ENCODE assay signal across 16 mouse cellular contexts in the genomic region with DNA sequence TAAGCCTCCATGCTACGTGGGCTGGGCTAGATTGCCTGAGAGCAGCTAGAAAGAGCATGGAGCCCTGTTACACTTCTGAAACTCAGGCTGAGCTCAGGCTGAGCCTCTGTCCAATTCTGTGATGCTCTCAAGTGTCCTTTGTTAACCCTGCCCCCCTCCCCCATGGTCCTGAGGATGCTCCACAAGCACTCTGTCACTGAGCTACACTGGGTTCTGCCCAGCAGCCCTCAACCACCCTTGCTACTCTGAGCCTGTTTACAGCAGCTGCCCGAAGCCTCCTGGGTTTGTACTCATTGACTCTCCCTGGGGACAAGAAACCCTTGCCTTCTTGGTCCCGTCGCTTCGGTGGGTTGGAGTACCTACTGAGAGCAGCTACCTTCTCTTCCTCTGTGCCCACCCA.
DNase-seq lines count a peak whose midpoint lies in the region; ATAC-seq lines count a peak whose summit lies in the region.
"Had no signal": no experiment of that assay in that cellular context is flagged by ENCODE, and none has a peak within 500 bp of the region (broad histone marks: within the 10 kb centered on the region; RNA-seq: fewer than 3 reads in every experiment).

No protein-coding gene starts in this region.

- H3K4me3 ChIP-seq in neural tube, embryonic 11.5 days (ENCODE audit: low read depth, low read length) = no peak overlapping the region
- H3K4me3 ChIP-seq in forebrain, embryonic 14.5 days (ENCODE audit: low read depth, low read length) = no peak overlapping the region
- H3K4me3 ChIP-seq in midbrain, embryonic 12.5 days = no peak overlapping the region
- H3K4me3 ChIP-seq in liver, embryonic 12.5 days = no peak overlapping the region
- H3K4me3 ChIP-seq: liver, embryonic 13.5 days had no signal

- no peak overlapping the region for H3K4me2 ChIP-seq in neural tube, embryonic 11.5 days (ENCODE audit: low read depth)
- 0 out of 2 replicates have a peak overlapping the region, but pooled peaks have one; percentile 8 for H3K4me2 ChIP-seq in forebrain, embryonic 14.5 days (ENCODE audit: low read length)
- H3K4me2 ChIP-seq in midbrain, embryonic 12.5 days (replicated peaks) = no peak overlapping the region
- no peak overlapping the region for H3K4me2 ChIP-seq in liver, embryonic 12.5 days
- H3K4me2 ChIP-seq: liver, embryonic 13.5 days had no signal

- no peaks in the 10 kb centered on the region for H3K27me3 ChIP-seq in neural tube, embryonic 11.5 days (ENCODE audit: control insufficient read depth, insufficient read depth, low read length)
- H3K27me3 ChIP-seq in forebrain, embryonic 14.5 days (replicated peaks; ENCODE audit: control insufficient read depth, insufficient read depth, low read length) = no peaks in the 10 kb centered on the region
- no peaks in the 10 kb centered on the region for H3K27me3 ChIP-seq in midbrain, embryonic 12.5 days
- peaks cover 7% of the 10 kb centered on the region; the same call in 1 of the 2 replicates for H3K27me3 ChIP-seq in liver, embryonic 12.5 days (replicated peaks)
- H3K27me3 ChIP-seq: liver, embryonic 13.5 days had no signal

- 0 out of 2 replicates have a peak overlapping the region, but pooled peaks have one; percentile 9 for H3K27ac ChIP-seq in neural tube, embryonic 11.5 days (ENCODE audit: low read depth, low read length)
- peak overlapping the region; percentile 76; the same call in 1 of the 2 replicates for H3K27ac ChIP-seq in forebrain, embryonic 14.5 days (ENCODE audit: low read depth, low read length)
- peak overlapping the region; percentile 79 for H3K27ac ChIP-seq in midbrain, embryonic 12.5 days (replicated peaks)
- no peak overlapping the region for H3K27ac ChIP-seq in liver, embryonic 12.5 days
- H3K27ac ChIP-seq: liver, embryonic 13.5 days had no signal

- H3K9me3 ChIP-seq in neural tube, embryonic 11.5 days (ENCODE audit: control insufficient read depth, low read length) = no peaks in the 10 kb centered on the region
- no peaks in the 10 kb centered on the region for H3K9me3 ChIP-seq in forebrain, embryonic 14.5 days (replicated peaks; ENCODE audit: control insufficient read depth, low read length)
- H3K9me3 ChIP-seq in midbrain, embryonic 12.5 days = 0 out of 2 replicates have a peak, but pooled peaks cover 3% of the 10 kb centered on the region
- H3K9me3 ChIP-seq in liver, embryonic 12.5 days (replicated peaks) = no peaks in the 10 kb centered on the region
- H3K9me3 ChIP-seq: liver, embryonic 13.5 days had no signal

- no peak for DNase-seq in neural tube, embryonic 11.5 days (ENCODE audit: low spot score)
- DNase-seq in neural tube, embryonic 10.5 days (ENCODE audit: extremely low spot score, low spot score) = no peak
- DNase-seq in forebrain, embryonic 14.5 days (ENCODE audit: low spot score) = no peak
- peak; percentile 60 for DNase-seq in retina, embryonic 14.5 days (ENCODE audit: low spot score)
- DNase-seq in B cell, adult 2 months = no peak
- DNase-seq in left cerebral cortex, adult 8-10 months (ENCODE audit: low spot score in 2 of 2) = no peak
- DNase-seq: adrenal gland, postnatal 10 days; cerebellum, adult 8-10 months; kidney, postnatal 14 days; left cerebral cortex, postnatal 4 days; liver, embryonic 13.5 days; spleen, adult 18-20 months; thymus, postnatal 4 days had no signal

- H3K4me1 ChIP-seq in neural tube, embryonic 11.5 days (ENCODE audit: control insufficient read depth, insufficient read depth, low read length) = peaks cover 42% of the 10 kb centered on the region
- peaks cover 28% of the 10 kb centered on the region for H3K4me1 ChIP-seq in forebrain, embryonic 14.5 days (ENCODE audit: control insufficient read depth, insufficient read depth, low read length)
- peaks cover 57% of the 10 kb centered on the region for H3K4me1 ChIP-seq in midbrain, embryonic 12.5 days
- H3K4me1 ChIP-seq in liver, embryonic 12.5 days = 0 out of 2 replicates have a peak, but pooled peaks cover 5% of the 10 kb centered on the region
- H3K4me1 ChIP-seq: liver, embryonic 13.5 days had no signal

- H3K36me3 ChIP-seq in neural tube, embryonic 11.5 days (ENCODE audit: control insufficient read depth, insufficient read depth, low read length) = peaks cover 4% of the 10 kb centered on the region; the same call in 1 of the 2 replicates
- H3K36me3 ChIP-seq in forebrain, embryonic 14.5 days (ENCODE audit: control insufficient read depth, insufficient read depth, low read length) = peaks cover 25% of the 10 kb centered on the region
- H3K36me3 ChIP-seq in midbrain, embryonic 12.5 days = peaks cover 41% of the 10 kb centered on the region
- H3K36me3 ChIP-seq in liver, embryonic 12.5 days = no peaks in the 10 kb centered on the region
- H3K36me3 ChIP-seq: liver, embryonic 13.5 days had no signal

- 64% methylated on average over 5 of the region's 5 CpGs for WGBS in neural tube, embryonic 11.5 days
- WGBS in forebrain, embryonic 14.5 days = 40% methylated on average over 5 of the region's 5 CpGs
- 60% methylated on average over 5 of the region's 5 CpGs for WGBS in midbrain, embryonic 12.5 days
- WGBS in liver, embryonic 12.5 days (ENCODE audit: insufficient replicate concordance) = 75% methylated on average over 5 of the region's 5 CpGs

- H3K9ac ChIP-seq in neural tube, embryonic 11.5 days (ENCODE audit: low read length) = no peak overlapping the region
- no peak overlapping the region for H3K9ac ChIP-seq in forebrain, embryonic 14.5 days (ENCODE audit: low read length)
- no peak overlapping the region for H3K9ac ChIP-seq in midbrain, embryonic 12.5 days (replicated peaks)
- H3K9ac ChIP-seq in liver, embryonic 12.5 days = no peak overlapping the region
- H3K9ac ChIP-seq: liver, embryonic 13.5 days had no signal

- ATAC-seq in neural tube, embryonic 11.5 days (ENCODE audit: insufficient read depth, low FRiP score, low TSS enrichment) = no peak
- ATAC-seq in forebrain, embryonic 14.5 days = 0 out of 2 replicates have a peak, but pooled peaks have one; percentile 16
- ATAC-seq in midbrain, embryonic 12.5 days (ENCODE audit: low FRiP score, low read depth) = 0 out of 2 replicates have a peak, but pooled peaks have one; percentile 24
- no peak for ATAC-seq in liver, embryonic 12.5 days
- ATAC-seq: CD4-positive, CD25-positive, alpha-beta regulatory T cell, adult 4 months had no signal

Comparison
In these comparisons a context has a peak if more than half of its experiments do, and no peak if none do; other contexts are left out.
1. ATAC-seq: peak in forebrain, embryonic 14.5 days (single experiment) and midbrain, embryonic 12.5 days (single experiment); none in neural tube, embryonic 11.5 days (single experiment) and liver, embryonic 12.5 days (single experiment).